Mouse (Mus musculus) lung, postnatal 36 days (tissue): Measurements from ENCODE around the gene C1qtnf3.
"Not testable (repeated sequence)": the region's sequence is repeated elsewhere in the genome, so short reads cannot be mapped to it uniquely, and the experiment has no call there.

Experiments
- DNase-seq: peaks from one replicate; pipeline ENCODE4 v3.0.0; 2022; ENCODE audit warnings: mixed read lengths

C1qtnf3 gene

GRCm38 (mm10) chr15:10959277-10960026, 7.3 kb downstream of the C1qtnf3 start:
- DNase-seq, result no peak

- no peak for DNase-seq
Measured at GRCm38 (mm10) chr15:10960267-10960666, 8.1 kb downstream of the C1qtnf3 start.

GRCm38 (mm10) chr15:10962601-10963000, 10.5 kb downstream of the C1qtnf3 start:
- no peak for DNase-seq

GRCm38 (mm10) chr15:10969439-10969838, 17.3 kb downstream of the C1qtnf3 start:
- no peak for DNase-seq

- no peak for DNase-seq
Measured at GRCm38 (mm10) chr15:10970777-10971176, 18.6 kb downstream of the C1qtnf3 start.

- DNase-seq, result no peak
Measured at GRCm38 (mm10) chr15:10977151-10977550, 25.0 kb downstream of the C1qtnf3 start.

GRCm38 (mm10) chr15:10980712-10981111, 28.6 kb downstream of the C1qtnf3 start:
- no peak for DNase-seq

- peak; percentile 92 for DNase-seq
Measured at GRCm38 (mm10) chr15:10981377-10982063, 29.4 kb downstream of the C1qtnf3 start, which contains the start of gene Amacr. Amacr (plus strand) TSS chr15:10981756.

- no peak for DNase-seq
Measured at GRCm38 (mm10) chr15:10982064-10982435, 29.9 kb downstream of the C1qtnf3 start.

- no peak for DNase-seq
Measured at GRCm38 (mm10) chr15:10985756-10986155, 33.6 kb downstream of the C1qtnf3 start.

GRCm38 (mm10) chr15:10986477-10986876, 34.3 kb downstream of the C1qtnf3 start:
- not testable (repeated sequence) for DNase-seq

GRCm38 (mm10) chr15:10990411-10990810, 38.3 kb downstream of the C1qtnf3 start:
- DNase-seq, result peak; percentile 42

GRCm38 (mm10) chr15:10991566-10991965, 39.4 kb downstream of the C1qtnf3 start:
- no peak for DNase-seq

- DNase-seq, result no peak
Measured at GRCm38 (mm10) chr15:10999832-11000231, 47.7 kb downstream of the C1qtnf3 start.

GRCm38 (mm10) chr15:11000421-11000820, 48.3 kb downstream of the C1qtnf3 start, which contains the start of gene Slc45a2:
Slc45a2 (plus strand) TSS chr15:11000721.
- no peak for DNase-seq

- DNase-seq, result no peak
Measured at GRCm38 (mm10) chr15:11003791-11004190, 51.7 kb downstream of the C1qtnf3 start.

- DNase-seq, result no peak
Measured at GRCm38 (mm10) chr15:11004646-11005045, 52.5 kb downstream of the C1qtnf3 start.

GRCm38 (mm10) chr15:11008756-11009155, 56.6 kb downstream of the C1qtnf3 start:
- no peak for DNase-seq

GRCm38 (mm10) chr15:11010976-11011548, 58.9 kb downstream of the C1qtnf3 start:
- no peak for DNase-seq

- DNase-seq, result no peak
Measured at GRCm38 (mm10) chr15:11014931-11015330, 62.8 kb downstream of the C1qtnf3 start.

GRCm38 (mm10) chr15:11026801-11027561, 74.8 kb downstream of the C1qtnf3 start:
- DNase-seq, result no peak
